Mouse (Mus musculus) spleen, postnatal 36 days (tissue): Measurements from ENCODE around the gene Sh2d1b2.
"Not testable (repeated sequence)": the region's sequence is repeated elsewhere in the genome, so short reads cannot be mapped to it uniquely, and the experiment has no call there.

Experiments
- DNase-seq, 2 experiments: peaks; one replicate each; pipeline ENCODE4 v3.0.0; 2022; ENCODE audit warnings: low spot score in 2 of 2, mixed read lengths in 1 of 2

Gene Sh2d1b2

GRCm38 (mm10) chr1:170232688-170233087 is at the start of gene Sh2d1b2:
TSS of gene Sh2d1b2 (plus strand) at chr1:170232749.
- DNase-seq: not testable (repeated sequence)

GRCm38 (mm10) chr1:170185137-170185536 is 47.4 kb upstream of the Sh2d1b2 start:
- DNase-seq: no peak

- no peak for DNase-seq
These were observed 46.0 kb upstream of the Sh2d1b2 start for GRCm38 (mm10) chr1:170186531-170186930.

GRCm38 (mm10) chr1:170188601-170189000 is 43.9 kb upstream of the Sh2d1b2 start:
- no peak for DNase-seq

- no peak for DNase-seq
These were observed 42.3 kb upstream of the Sh2d1b2 start for GRCm38 (mm10) chr1:170190225-170190624.

- DNase-seq: no peak
These were observed 40.6 kb upstream of the Sh2d1b2 start for GRCm38 (mm10) chr1:170191925-170192324.

- DNase-seq: no peak
These were observed 36.3 kb upstream of the Sh2d1b2 start for GRCm38 (mm10) chr1:170196211-170196610.

GRCm38 (mm10) chr1:170200379-170200778 is 32.2 kb upstream of the Sh2d1b2 start:
- DNase-seq: no peak

GRCm38 (mm10) chr1:170206395-170206794 is 26.2 kb upstream of the Sh2d1b2 start:
- no peak for DNase-seq

GRCm38 (mm10) chr1:170213181-170213879 is 19.2 kb upstream of the Sh2d1b2 start:
- DNase-seq: peak; percentile 25 to 36

GRCm38 (mm10) chr1:170214383-170214756 is 18.2 kb upstream of the Sh2d1b2 start:
- no peak for DNase-seq

- peak; percentile 89 to 92 for DNase-seq
These were observed 17.6 kb upstream of the Sh2d1b2 start, which contains the start of gene Uhmk1 for GRCm38 (mm10) chr1:170214757-170215522. TSS of gene Uhmk1 (minus strand) at chr1:170215397.

GRCm38 (mm10) chr1:170215590-170215989 is 17.0 kb upstream of the Sh2d1b2 start:
- DNase-seq: no peak

- peak; percentile 29 to 33 for DNase-seq
These were observed 14.3 kb upstream of the Sh2d1b2 start for GRCm38 (mm10) chr1:170218091-170218884.

GRCm38 (mm10) chr1:170220351-170220750 is 12.2 kb upstream of the Sh2d1b2 start:
- no peak for DNase-seq

- no peak for DNase-seq
These were observed 9.3 kb upstream of the Sh2d1b2 start for GRCm38 (mm10) chr1:170223276-170223675.

GRCm38 (mm10) chr1:170245016-170245415 is 12.5 kb downstream of the Sh2d1b2 start:
- DNase-seq: no peak

- DNase-seq: no peak
These were observed 22.5 kb downstream of the Sh2d1b2 start for GRCm38 (mm10) chr1:170254893-170255559.

- DNase-seq: peak; percentile 75 to 80
These were observed 23.0 kb downstream of the Sh2d1b2 start for GRCm38 (mm10) chr1:170255560-170255910.

GRCm38 (mm10) chr1:170270281-170270680 is 37.7 kb downstream of the Sh2d1b2 start:
- no peak for DNase-seq

GRCm38 (mm10) chr1:170270696-170271095 is 38.1 kb downstream of the Sh2d1b2 start:
- DNase-seq: no peak

- DNase-seq: no peak
These were observed 40.7 kb downstream of the Sh2d1b2 start for GRCm38 (mm10) chr1:170273252-170273651.
